Mouse (Mus musculus) limb, embryonic 13.5 days (tissue): ENCODE measurements around the gene Edaradd. TPM values are rescaled to one million over a fixed set of nuclear protein-coding genes. Genes with fewer than 3 reads are reported as not detected.

ENCODE experiments used
- ATAC-seq: fragments of 200-750 bp; cut with Nextera tagmentation; 2 replicates; pipeline ENCODE4 v1.8.0; 2017; ENCODE audit warnings: low read depth, moderate number of reproducible peaks, moderate TSS enrichment; ENCODE audit not compliant: low FRiP score
- H3K27ac ChIP-seq: fragments of 300-500 bp; sonication (generic); 2 replicates; pipeline ENCODE4 v1.5.1; 2015; ENCODE audit warnings: inconsistent platforms, mild to moderate bottlenecking, moderate library complexity
- H3K27me3 ChIP-seq: fragments of 300-500 bp; sonication (generic); 2 replicates; pipeline ENCODE4 v1.6.1; 2015; ENCODE audit warnings: mild to moderate bottlenecking, inconsistent platforms
- H3K36me3 ChIP-seq: fragments of 300-500 bp; sonication (generic); 2 replicates; pipeline ENCODE4 v1.6.1; 2015; ENCODE audit warnings: inconsistent platforms, mild to moderate bottlenecking, moderate library complexity
- H3K4me1 ChIP-seq: fragments of 300-500 bp; sonication (generic); 2 replicates; pipeline ENCODE4 v1.6.1; 2015; ENCODE audit warnings: inconsistent platforms
- H3K4me2 ChIP-seq: fragments of 300-500 bp; sonication (generic); replicated peaks from 2 replicates; pipeline ENCODE4 v1.6.1; 2015; ENCODE audit warnings: inconsistent platforms, mild to moderate bottlenecking, moderate library complexity
- H3K4me3 ChIP-seq: fragments of 300-500 bp; sonication (generic); 2 replicates; pipeline ENCODE4 v1.5.1; 2015; ENCODE audit warnings: moderate library complexity, mild to moderate bottlenecking, inconsistent platforms
- H3K9ac ChIP-seq: fragments of 300-500 bp; sonication (generic); 2 replicates; pipeline ENCODE4 v1.6.1; 2015; ENCODE audit warnings: mild to moderate bottlenecking, inconsistent platforms
- H3K9me3 ChIP-seq: fragments of 300-500 bp; sonication (generic); 2 replicates; pipeline ENCODE4 v1.6.1; 2016; ENCODE audit warnings: inconsistent platforms
- WGBS: fragments of 180-500 bp; shearing (Covaris S2); methylation state at CpG from one replicate; pipeline ENCODE4 v1.1.7; 2015; 5-methylcytosine and 5-hydroxymethylcytosine counted together
- polyA plus RNA-seq: library from polyadenylated mRNA; unstranded; fragments of >200 nt; fragmentation: Nextera tagmentation; extraction: Ambion mirVana; gene quantifications from 2 replicates; pipeline ENCODE4 v1.2.1, GENCODE M21; 2015

Gene Edaradd
- polyA plus RNA-seq, 1 experiment from 2014 or later = 3.2 TPM

- H3K9ac ChIP-seq = no peak overlapping the region
- ATAC-seq = no peak
- no peaks in the 10 kb centered on the region for H3K9me3 ChIP-seq
- H3K36me3 ChIP-seq = no peaks in the 10 kb centered on the region
- no peak overlapping the region for H3K4me3 ChIP-seq
- H3K27ac ChIP-seq = no peak overlapping the region
- H3K27me3 ChIP-seq = no peaks in the 10 kb centered on the region
- 76% methylated on average over 3 of the region's 3 CpGs for WGBS
- H3K4me1 ChIP-seq = 0 out of 2 replicates have a peak, but pooled peaks cover 7% of the 10 kb centered on the region
- no peak overlapping the region for H3K4me2 ChIP-seq
These were observed 14.9 kb downstream of the Edaradd start for GRCm38 (mm10) chr13:12505359-12505758.

DNA sequence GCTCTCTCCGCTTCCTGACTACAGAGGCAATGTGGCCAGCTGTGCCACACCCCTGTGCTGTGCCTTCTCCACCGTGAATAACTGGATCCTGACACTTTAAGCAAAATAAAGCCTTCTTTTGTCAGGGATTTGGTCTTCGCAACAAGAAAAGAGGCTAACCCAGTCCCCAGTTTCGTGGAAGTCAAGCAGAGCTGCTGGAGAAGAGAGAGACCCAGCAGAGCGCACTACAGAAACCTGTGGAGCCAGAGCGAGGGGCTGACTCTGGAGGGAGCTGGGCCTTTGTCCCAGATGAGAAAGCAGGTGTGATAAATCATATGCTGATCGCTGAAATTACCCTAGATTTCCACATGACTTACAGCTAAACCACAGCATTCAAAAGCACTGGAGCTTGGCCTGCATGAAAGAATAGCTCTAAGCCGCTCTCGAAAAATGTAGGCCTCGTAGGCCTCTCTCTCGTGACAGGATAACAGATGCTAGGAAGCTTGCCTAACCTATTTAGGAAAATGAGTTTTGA is 16.9 kb downstream of the Edaradd start:
- no peak for ATAC-seq
- Histone ChIP-seq H3K9me3 (no peaks in the 10 kb centered on the region), H3K4me2 (no peak overlapping the region), H3K27me3 (no peaks in the 10 kb centered on the region), H3K36me3 (no peaks in the 10 kb centered on the region), H3K9ac (no peak overlapping the region), H3K4me3 (no peak overlapping the region), H3K4me1 (0 out of 2 replicates have a peak, but pooled peaks cover 7% of the 10 kb centered on the region), H3K27ac (peak overlapping the region; percentile 39; the same call in 1 of the 2 replicates)
- 48% methylated on average over 11 of the region's 11 CpGs for WGBS

DNA sequence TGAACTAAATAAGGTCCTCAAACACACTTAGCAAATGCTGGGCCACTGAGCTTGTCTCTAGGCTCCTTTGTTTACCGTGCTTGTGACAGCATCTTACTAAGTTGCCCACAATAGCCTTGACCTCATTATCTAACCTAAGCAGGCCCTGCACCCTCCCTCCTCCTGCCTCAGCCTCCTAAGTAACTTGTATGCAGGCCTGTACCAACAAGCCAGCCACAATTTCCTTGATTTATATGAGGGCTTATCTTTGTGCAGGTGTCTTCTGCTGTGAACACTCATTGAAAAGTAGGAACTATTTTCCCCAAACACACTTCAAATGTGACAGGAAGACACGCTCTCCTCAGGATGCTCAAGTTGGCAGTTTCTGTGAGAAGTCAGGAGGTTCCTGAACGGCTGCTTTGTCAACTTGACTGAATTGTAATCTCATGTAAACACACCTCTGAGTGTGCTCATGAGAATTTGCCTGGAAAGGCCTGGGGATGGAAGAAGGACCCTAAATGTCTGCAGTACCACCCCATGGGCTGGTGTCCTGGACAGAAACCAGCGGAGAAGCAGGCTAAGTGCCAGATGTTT is 17.5 kb downstream of the Edaradd start:
- H3K4me3 ChIP-seq = no peak overlapping the region
- H3K36me3 ChIP-seq = no peaks in the 10 kb centered on the region
- H3K4me1 ChIP-seq = 0 out of 2 replicates have a peak, but pooled peaks cover 7% of the 10 kb centered on the region
- H3K9ac ChIP-seq = no peak overlapping the region
- ATAC-seq = no peak
- H3K27ac ChIP-seq = peak overlapping the region; percentile 39; the same call in 1 of the 2 replicates
- H3K27me3 ChIP-seq = no peaks in the 10 kb centered on the region
- no peak overlapping the region for H3K4me2 ChIP-seq
- no peaks in the 10 kb centered on the region for H3K9me3 ChIP-seq
- 57% methylated on average over 4 of the region's 4 CpGs for WGBS

GRCm38 (mm10) chr13:12499107-12499506 is 21.1 kb downstream of the Edaradd start:
- Histone ChIP-seq H3K9me3 (no peaks in the 10 kb centered on the region), H3K4me2 (no peak overlapping the region), H3K27me3 (no peaks in the 10 kb centered on the region), H3K4me3 (no peak overlapping the region), H3K9ac (no peak overlapping the region), H3K27ac (no peak overlapping the region), H3K36me3 (no peaks in the 10 kb centered on the region), H3K4me1 (0 out of 2 replicates have a peak, but pooled peaks cover 7% of the 10 kb centered on the region)
- WGBS = 74% methylated on average over 7 of the region's 7 CpGs
- no peak for ATAC-seq

- no peaks in the 10 kb centered on the region for H3K9me3 ChIP-seq
- no peak overlapping the region for H3K27ac ChIP-seq
- H3K4me1 ChIP-seq = 0 out of 2 replicates have a peak, but pooled peaks cover under 1% of the 10 kb centered on the region
- no peak overlapping the region for H3K4me3 ChIP-seq
- ATAC-seq = no peak
- no peak overlapping the region for H3K9ac ChIP-seq
- H3K4me2 ChIP-seq = no peak overlapping the region
- no peaks in the 10 kb centered on the region for H3K36me3 ChIP-seq
- no peaks in the 10 kb centered on the region for H3K27me3 ChIP-seq
- WGBS = 65% methylated on average over 8 of the region's 8 CpGs
These were observed 22.4 kb downstream of the Edaradd start for GRCm38 (mm10) chr13:12497809-12498208.

GRCm38 (mm10) chr13:12494750-12495149 is 25.5 kb downstream of the Edaradd start:
- Histone ChIP-seq H3K4me1 (no peaks in the 10 kb centered on the region), H3K4me3 (no peak overlapping the region), H3K27ac (no peak overlapping the region), H3K36me3 (no peaks in the 10 kb centered on the region), H3K9me3 (no peaks in the 10 kb centered on the region), H3K27me3 (no peaks in the 10 kb centered on the region), H3K9ac (no peak overlapping the region), H3K4me2 (no peak overlapping the region)
- 73% methylated on average over 9 of the region's 9 CpGs for WGBS
- ATAC-seq = no peak

- Histone ChIP-seq H3K9ac (no peak overlapping the region), H3K27ac (no peak overlapping the region), H3K4me1 (no peaks in the 10 kb centered on the region), H3K4me2 (no peak overlapping the region), H3K4me3 (no peak overlapping the region), H3K9me3 (no peaks in the 10 kb centered on the region), H3K36me3 (no peaks in the 10 kb centered on the region), H3K27me3 (no peaks in the 10 kb centered on the region)
- no peak for ATAC-seq
- WGBS = 89% methylated on average over 3 of the region's 3 CpGs
These were observed 27.7 kb downstream of the Edaradd start for GRCm38 (mm10) chr13:12492515-12492914.

DNA sequence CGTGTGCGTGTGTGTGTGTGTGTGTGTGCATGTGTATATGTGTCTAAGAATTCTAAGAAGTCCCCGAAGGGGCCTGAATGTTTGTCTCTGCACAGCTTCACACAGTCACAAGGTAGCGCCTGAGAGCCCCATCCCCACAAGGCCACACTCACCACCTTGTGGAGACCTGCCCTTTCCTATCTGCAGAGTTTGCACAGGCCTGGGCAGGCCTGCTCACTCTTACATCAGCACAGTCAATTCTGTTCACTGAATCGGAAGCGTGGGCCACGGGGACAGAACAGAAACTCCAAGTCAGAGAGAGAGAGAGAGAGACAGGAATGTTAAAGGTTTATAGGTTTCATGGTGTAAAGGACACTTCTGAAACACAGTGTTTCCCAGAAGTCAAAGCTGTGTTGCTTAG is 34.6 kb downstream of the Edaradd start:
- Histone ChIP-seq H3K4me1 (no peaks in the 10 kb centered on the region), H3K27ac (no peak overlapping the region), H3K36me3 (no peaks in the 10 kb centered on the region), H3K9ac (no peak overlapping the region), H3K9me3 (no peaks in the 10 kb centered on the region), H3K4me3 (no peak overlapping the region), H3K27me3 (no peaks in the 10 kb centered on the region), H3K4me2 (no peak overlapping the region)
- ATAC-seq = peak; percentile 57; the same call in 1 of the 2 replicates
- 80% methylated on average over 7 of the region's 7 CpGs for WGBS

GRCm38 (mm10) chr13:12485197-12485596 is 35.0 kb downstream of the Edaradd start:
- Histone ChIP-seq H3K9me3 (no peaks in the 10 kb centered on the region), H3K4me1 (no peaks in the 10 kb centered on the region), H3K4me2 (no peak overlapping the region), H3K9ac (no peak overlapping the region), H3K4me3 (no peak overlapping the region), H3K36me3 (no peaks in the 10 kb centered on the region), H3K27ac (no peak overlapping the region), H3K27me3 (no peaks in the 10 kb centered on the region)
- WGBS = 61% methylated on average over 2 of the region's 2 CpGs
- peak; percentile 14; the same call in 1 of the 2 replicates for ATAC-seq

GRCm38 (mm10) chr13:12479802-12480201 is 40.4 kb downstream of the Edaradd start:
- Histone ChIP-seq H3K4me1 (no peaks in the 10 kb centered on the region), H3K9ac (no peak overlapping the region), H3K4me2 (no peak overlapping the region), H3K4me3 (no peak overlapping the region), H3K27ac (no peak overlapping the region), H3K27me3 (no peaks in the 10 kb centered on the region), H3K9me3 (no peaks in the 10 kb centered on the region), H3K36me3 (no peaks in the 10 kb centered on the region)
- 78% methylated on average over 6 of the region's 6 CpGs for WGBS
- ATAC-seq = no peak

DNA sequence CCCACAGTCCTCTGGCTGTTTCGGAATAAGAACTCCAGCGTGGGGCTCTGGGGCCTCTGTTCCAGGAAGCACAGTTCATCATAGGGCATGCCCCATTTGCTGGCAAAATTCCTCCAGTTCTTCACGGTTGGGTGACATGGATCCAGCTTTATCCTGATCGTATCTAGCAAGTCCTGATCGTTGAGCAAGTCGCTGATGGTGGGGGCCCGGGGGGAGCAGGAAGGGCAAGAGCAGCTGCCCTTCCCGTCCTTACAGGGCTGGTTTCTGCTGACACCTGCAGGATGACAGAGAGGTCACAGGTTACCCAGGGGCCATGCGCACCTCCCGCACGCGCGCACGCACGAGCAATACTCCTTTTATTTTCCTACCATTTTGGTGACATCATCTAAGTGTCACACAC is 41.9 kb downstream of the Edaradd start:
- H3K4me1 ChIP-seq = no peaks in the 10 kb centered on the region
- no peaks in the 10 kb centered on the region for H3K27me3 ChIP-seq
- no peak overlapping the region for H3K4me3 ChIP-seq
- no peak overlapping the region for H3K9ac ChIP-seq
- ATAC-seq = no peak
- H3K9me3 ChIP-seq = no peaks in the 10 kb centered on the region
- no peak overlapping the region for H3K27ac ChIP-seq
- H3K4me2 ChIP-seq = no peak overlapping the region
- no peaks in the 10 kb centered on the region for H3K36me3 ChIP-seq
- WGBS = 82% methylated on average over 15 of the region's 15 CpGs

DNA sequence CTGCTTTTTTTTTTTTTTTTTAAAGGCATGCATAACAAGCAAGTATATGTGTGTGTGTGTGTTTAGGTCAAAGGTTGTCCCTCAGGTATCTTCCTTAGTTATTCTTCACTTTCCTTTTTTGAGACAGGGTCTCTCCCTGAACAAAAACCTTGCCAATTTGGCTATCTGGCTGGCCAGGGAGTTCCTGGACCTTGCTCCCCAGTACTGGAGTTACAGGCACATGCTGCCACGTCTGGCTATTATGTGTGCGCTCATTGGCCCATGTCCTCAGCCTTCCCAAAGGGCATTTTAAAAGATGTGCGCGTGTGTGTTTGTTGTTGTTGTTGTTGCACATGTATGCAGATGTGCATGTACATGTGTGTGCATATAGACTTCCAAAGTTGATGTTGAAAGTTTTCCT is 43.4 kb downstream of the Edaradd start:
- no peak overlapping the region for H3K27ac ChIP-seq
- WGBS = 86% methylated on average over 4 of the region's 4 CpGs
- no peak overlapping the region for H3K4me2 ChIP-seq
- H3K27me3 ChIP-seq = no peaks in the 10 kb centered on the region
- no peaks in the 10 kb centered on the region for H3K4me1 ChIP-seq
- H3K9me3 ChIP-seq = no peaks in the 10 kb centered on the region
- no peak for ATAC-seq
- no peak overlapping the region for H3K9ac ChIP-seq
- H3K36me3 ChIP-seq = no peaks in the 10 kb centered on the region
- H3K4me3 ChIP-seq = no peak overlapping the region

DNA sequence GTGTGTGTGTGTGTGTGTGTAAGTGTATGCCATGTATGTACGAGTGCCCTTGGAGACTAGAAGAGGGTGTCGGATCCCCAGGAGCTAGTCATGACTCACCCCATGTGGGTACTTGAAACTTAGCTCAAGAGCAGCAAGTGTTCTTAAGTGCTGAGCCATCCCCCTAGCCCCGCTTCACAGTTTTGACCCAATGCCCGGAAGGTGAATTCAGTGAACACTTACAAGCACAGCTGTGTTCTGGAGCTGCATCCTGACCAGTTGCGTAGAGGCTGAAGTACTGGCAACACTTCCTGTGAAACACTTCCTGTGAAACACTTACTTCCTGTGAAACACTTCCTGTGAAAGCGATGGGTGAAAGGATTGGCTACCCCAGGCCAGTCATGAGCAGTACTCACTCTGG is 45.0 kb downstream of the Edaradd start:
- Histone ChIP-seq H3K27ac (no peak overlapping the region), H3K27me3 (no peaks in the 10 kb centered on the region), H3K9me3 (no peaks in the 10 kb centered on the region), H3K4me3 (no peak overlapping the region), H3K9ac (no peak overlapping the region), H3K4me2 (no peak overlapping the region), H3K4me1 (no peaks in the 10 kb centered on the region), H3K36me3 (no peaks in the 10 kb centered on the region)
- ATAC-seq = no peak
- WGBS = 93% methylated on average over 6 of the region's 6 CpGs
